ENCODE assay signal across 8 mouse cellular contexts in the genomic region with DNA sequence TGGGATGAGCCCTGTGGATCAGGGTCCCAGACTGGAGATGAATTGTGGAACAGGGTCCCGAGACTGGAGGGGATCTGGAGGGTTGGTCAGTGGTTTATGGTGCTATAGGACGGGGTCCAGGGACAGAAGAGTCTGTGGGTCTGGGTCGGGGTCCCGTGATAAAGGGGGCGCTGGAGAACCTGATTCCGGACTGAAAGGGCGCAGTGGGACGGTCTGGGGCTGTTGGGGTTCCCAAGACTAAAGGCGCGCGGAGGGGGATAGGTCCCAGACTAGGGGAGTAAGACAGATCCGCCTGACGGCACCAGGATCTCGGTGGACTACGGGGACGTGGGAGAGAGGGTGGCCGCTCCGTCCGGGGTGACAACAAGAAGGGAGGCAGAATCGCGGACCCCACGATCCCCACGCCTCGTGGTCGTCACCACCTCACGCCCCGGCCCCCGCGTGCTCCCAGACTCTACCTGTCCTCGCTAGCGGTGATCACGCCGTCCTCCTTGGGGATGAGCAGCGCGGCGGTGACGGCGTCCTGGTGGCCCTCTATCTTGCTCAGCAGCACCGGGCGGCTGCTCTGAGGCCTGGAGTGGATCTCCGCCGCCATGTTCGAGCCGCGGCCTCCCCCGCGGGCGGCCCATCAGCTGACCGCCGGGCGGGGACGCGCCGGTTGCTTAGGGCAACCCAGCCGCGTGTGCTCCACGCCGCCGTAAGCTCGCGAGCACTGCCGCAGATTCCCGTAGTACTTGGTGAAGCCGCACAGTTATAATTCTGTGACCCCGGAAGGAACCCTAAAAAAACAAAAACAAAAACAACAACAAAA. TPM values are rescaled to one million over a fixed set of nuclear protein-coding genes. Genes with fewer than 3 reads are reported as not detected.
DNase-seq lines count a peak whose midpoint lies in the region; ATAC-seq lines count a peak whose summit lies in the region.

No protein-coding gene starts in this region.

- H3K27me3 ChIP-seq in hindbrain, embryonic 14.5 days (ENCODE audit: control insufficient read depth, insufficient read depth, low read length): no peaks in the 10 kb centered on the region

- H3K4me3 ChIP-seq in hindbrain, embryonic 14.5 days (replicated peaks; ENCODE audit: low read length): peak overlapping the region; percentile 69

- peak overlapping the region; percentile 89 for H3K9ac ChIP-seq in hindbrain, embryonic 14.5 days

- peaks cover 20% of the 10 kb centered on the region for H3K4me1 ChIP-seq in hindbrain, embryonic 14.5 days (replicated peaks; ENCODE audit: control insufficient read depth, insufficient read depth, low read length)

- WGBS in hindbrain, embryonic 14.5 days: under 1% methylated on average over 63 of the region's 65 CpGs

- no peaks in the 10 kb centered on the region for H3K9me3 ChIP-seq in hindbrain, embryonic 14.5 days (ENCODE audit: control insufficient read depth, low read length)

- peak overlapping the region; percentile 52; the same call in 1 of the 2 replicates for H3K27ac ChIP-seq in hindbrain, embryonic 14.5 days

- no peaks in the 10 kb centered on the region for H3K36me3 ChIP-seq in hindbrain, embryonic 14.5 days (replicated peaks; ENCODE audit: control insufficient read depth, insufficient read depth)

- H3K4me2 ChIP-seq in hindbrain, embryonic 14.5 days (replicated peaks): peak overlapping the region; percentile 71

- ATAC-seq in hindbrain, embryonic 14.5 days (ENCODE audit: low FRiP score): peak; percentile 96

- peak; percentile 79 for DNase-seq in R1 (ENCODE audit: low read depth, low spot score)
- DNase-seq in cerebellum, postnatal 14 days: peak; percentile 85 to 89
- peak; percentile 64 to 66 for DNase-seq in frontal cortex, postnatal 25 days (ENCODE audit: low spot score in 2 of 2)
- peak; percentile 89 for DNase-seq in hindbrain, embryonic 14.5 days (ENCODE audit: low spot score)
- peak; percentile 82 to 84 for DNase-seq in layer of hippocampus, postnatal 36 days
- DNase-seq in lung, postnatal 36 days: peak; percentile 87
- peak; percentile 92 for DNase-seq in retina, postnatal 1 day
- peak; percentile 73 for DNase-seq in thymus, postnatal 4 days

RNA-seq across cellular contexts. Expression of a gene that starts 14.5 kb away (rescaled TPM):
- polyA plus RNA-seq in hindbrain, embryonic 14.5 days (2014; fragmentation: Nextera tagmentation; extraction: Ambion mirVana): 38.9 and 39.2 TPM in 2 replicates
- 10 to 100 TPM; 26.1 to 29.9 TPM for total RNA-seq in layer of hippocampus, postnatal 36 days (2021)

RNA-seq across cellular contexts. Expression of a gene that starts 14.6 kb away (rescaled TPM):
- 106 and 117 TPM in 2 replicates for polyA plus RNA-seq in hindbrain, embryonic 14.5 days (2014; fragmentation: Nextera tagmentation; extraction: Ambion mirVana)
- 10 to 100 TPM; 36.2 to 38.2 TPM for total RNA-seq in layer of hippocampus, postnatal 36 days (2021)

Comparison
In these comparisons a context has a peak if more than half of its experiments do, and no peak if none do; other contexts are left out.
1. Peak in every context shown above with its lines: DNase-seq, ATAC-seq, H3K4me3 ChIP-seq and H3K27ac ChIP-seq.